Mouse (Mus musculus) urinary bladder, postnatal 36 days (tissue): ENCODE results near the gene Slc1a3.
A peak's percentile ranks its signal among the peaks of the same experiment; 100 is the strongest.

ENCODE experiments used
- DNase-seq, 2 experiments: peaks; one replicate each; pipeline ENCODE4 v3.0.0; 2022; ENCODE audit warnings: low spot score in 2 of 2, mixed read lengths in 1 of 2

The Slc1a3 gene

DNA sequence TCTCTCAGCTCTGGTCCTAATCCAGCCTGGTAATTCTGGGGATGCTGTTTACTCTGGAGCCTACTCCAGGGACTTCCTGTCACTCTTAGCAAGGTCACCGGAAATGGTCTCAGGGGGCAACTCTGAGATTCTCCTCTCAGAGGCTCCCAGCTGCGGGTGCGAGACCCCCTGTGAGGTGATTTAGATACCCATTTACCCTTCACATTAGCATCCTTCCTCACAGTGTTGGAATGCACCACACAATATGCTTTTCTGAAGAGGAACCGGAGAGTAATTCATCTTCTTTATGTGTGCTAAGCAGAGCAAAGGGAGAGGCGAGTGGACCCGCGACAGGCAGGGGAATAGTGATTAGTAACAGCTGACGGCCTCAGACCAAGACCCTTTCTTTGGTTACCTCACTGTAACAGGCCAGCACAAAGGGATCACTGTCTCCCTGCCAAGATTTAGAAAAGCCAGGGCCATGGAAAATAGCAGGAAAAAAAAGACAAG is 51.0 kb downstream of the Slc1a3 start:
- no peak for DNase-seq

DNA sequence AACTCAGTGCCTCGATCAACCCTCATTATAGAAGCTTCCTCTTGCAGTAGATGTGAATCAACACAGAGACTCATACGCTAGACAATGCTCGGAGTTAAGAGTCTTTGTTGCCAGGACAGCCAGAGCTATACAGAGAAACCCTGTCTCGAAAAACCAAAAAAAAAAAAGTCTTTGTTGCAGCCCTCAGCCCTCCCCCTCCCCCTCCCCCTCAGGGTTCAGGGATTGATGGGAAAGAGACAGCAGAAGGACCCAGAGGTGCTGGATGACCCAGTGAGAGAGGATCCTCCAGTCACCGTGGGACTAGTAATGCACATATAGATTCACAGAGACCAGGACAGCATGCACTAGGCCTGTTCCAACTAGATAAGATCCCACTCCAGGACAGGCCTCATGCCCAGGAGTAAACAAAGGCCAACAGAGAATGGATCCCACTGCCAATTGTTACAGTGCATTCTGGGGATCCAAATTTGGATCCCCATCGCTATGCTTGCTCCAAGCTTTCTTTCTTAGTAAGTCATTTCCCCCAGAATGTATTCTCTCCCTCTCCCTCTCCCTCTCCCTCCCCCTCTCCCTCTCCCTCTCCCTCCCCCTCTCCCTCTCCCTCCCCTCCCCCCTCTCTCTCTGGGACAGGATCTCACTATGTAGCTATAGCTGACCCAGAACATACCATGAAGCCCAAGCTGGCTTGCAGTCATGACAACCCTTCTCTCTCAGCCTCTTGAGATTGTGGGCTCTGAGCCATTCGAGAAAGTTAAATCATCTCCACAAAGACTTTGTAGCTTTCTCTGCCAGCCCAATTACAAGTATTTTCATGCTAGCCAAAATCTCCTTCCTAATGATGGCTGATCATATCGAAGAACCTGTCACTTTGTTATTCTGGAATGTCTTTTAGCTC is 52.2 kb downstream of the Slc1a3 start:
- no peak for DNase-seq

DNA sequence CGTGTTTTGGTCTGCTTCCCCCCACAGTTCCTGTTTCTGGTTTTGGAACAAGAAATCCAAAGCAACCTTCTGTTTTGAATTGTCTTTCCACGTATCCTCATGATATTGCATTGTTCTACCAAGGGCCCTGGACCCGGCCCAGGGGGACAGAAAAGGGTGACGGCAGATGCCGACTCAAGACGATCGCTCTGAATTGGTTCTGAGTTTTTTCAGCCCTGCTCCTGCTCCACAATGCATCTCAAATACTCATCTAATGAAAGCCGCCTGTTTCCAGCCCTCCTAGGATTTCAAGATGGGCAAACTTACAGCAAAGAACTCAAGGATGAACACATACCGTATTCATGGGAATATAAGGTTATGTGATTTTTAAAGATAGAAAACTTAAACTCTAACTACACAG is 55.3 kb downstream of the Slc1a3 start:
- DNase-seq, result no peak

DNA sequence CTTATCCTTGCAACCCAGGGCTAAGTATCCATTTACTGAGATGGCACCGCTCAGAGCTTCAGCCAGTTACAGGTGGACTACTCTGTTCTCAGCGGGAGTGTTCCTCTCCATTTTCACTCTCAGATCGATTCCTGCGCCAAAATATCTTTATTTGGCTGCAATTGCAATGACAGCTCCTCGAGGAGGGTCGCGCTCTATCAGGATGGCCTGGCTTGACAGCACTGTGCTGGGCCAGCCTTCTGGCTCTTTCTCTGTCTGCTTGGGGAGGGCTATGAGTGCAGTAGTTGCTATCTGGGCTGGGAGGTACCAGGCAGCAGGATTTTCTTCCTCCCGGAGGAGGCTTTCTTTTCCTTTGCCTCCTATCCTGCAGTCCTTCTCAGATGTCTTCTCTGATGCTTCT is 57.9 kb downstream of the Slc1a3 start:
- no peak for DNase-seq

DNA sequence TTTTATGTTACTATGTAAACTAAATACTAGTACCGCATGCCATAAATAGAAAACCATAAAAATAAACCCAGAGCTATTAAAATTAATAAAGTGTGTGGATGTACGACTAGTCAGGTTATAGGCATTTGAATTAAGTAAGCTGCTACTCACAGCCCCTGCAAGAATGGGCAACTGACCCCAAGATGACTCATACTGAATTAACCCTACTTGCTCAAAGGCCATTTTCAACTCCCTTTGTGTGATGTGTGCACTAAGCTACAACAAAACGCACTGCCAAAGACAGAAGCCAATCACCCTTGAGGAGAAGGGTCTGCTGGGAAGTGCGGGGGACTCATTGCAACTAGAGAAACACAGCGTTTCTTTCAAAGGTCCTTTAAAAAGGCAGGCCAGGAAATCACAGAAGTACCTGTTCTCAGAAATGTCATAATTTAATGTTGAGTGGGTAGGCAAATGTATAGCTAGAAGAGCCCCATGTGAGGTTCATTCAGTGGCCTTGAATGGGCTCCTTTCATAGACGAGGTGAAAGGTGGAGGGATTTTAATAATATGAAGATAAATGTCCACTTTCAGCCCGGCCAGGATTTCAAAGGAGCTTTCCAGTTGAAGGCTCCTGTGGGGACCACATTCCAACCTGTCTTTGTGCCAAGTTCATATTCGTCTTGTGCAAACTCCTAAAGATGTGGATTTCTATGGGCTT is 66.4 kb downstream of the Slc1a3 start:
- DNase-seq, result no peak

DNA sequence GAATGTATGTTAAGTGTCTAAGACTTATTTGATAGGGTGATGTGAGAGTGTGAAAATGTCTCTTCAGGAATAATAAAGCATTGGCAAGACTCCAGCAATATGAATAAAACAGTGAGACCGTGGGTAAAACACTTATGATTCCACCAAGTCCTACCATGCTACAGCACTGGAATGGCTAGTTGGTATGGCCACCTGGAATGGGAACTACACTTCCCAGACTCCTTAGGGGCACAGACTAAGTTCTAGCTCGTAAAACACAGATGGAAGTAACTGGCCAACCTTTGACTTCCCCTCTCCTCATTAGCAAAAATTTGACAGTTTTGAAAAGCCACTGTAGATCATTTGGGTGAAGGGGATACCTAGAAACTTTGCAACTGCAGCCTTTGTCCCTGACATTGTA is 70.7 kb downstream of the Slc1a3 start:
- no peak for DNase-seq

DNA sequence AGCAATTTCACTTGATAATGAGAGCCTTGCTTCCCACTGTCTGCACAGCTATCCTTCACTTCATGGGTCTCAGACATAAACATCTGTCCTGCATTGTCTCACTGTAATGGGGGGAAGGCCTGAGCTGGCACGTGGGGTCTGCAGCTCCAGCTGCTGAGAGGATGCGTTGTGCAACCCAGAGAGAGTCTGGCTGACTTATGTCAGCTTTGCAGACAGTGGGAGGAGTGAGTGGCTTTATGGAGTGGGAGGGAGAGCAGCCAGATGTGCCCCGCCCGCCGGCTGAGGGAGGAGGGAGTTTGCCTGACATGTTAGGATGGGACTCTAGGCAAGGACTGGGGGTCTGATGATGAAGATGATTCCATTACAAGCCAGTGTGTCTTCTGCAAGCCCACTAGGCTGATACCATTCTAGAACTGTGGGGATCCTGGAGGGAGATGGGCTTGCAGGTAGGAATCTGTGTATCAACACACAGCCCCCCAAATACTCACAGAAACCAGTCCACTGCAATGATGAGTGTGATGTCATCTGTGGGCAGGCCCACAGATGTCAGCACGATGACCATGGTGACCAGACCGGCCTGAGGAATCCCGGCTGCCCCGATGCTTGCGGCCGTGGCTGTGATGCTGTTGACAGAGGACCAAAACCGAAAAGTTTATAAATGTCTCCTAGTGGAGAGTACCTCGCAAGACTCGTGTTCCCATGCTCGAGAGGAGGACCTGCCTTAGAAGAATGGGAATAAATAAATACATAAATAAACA is 71.8 kb downstream of the Slc1a3 start:
- DNase-seq, result no peak

DNA sequence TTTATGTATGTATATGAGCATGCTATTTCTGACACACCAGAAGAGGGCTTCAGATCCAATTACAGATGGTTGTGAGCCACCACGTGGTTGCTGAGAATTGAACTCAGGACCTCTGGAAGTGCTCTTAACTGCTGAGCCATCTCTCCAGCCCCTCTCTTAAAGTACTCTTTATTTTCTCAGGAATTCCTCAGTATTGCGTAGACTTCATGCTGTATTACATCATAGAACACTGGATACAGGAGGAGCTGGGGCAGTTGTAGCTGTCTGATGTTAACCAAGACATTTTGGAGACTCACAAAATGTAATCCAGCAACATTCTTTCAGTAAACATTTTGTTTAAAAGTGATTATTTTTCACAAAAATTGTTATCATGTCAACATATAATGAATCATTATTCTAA is 73.3 kb downstream of the Slc1a3 start:
- no peak for DNase-seq

DNA sequence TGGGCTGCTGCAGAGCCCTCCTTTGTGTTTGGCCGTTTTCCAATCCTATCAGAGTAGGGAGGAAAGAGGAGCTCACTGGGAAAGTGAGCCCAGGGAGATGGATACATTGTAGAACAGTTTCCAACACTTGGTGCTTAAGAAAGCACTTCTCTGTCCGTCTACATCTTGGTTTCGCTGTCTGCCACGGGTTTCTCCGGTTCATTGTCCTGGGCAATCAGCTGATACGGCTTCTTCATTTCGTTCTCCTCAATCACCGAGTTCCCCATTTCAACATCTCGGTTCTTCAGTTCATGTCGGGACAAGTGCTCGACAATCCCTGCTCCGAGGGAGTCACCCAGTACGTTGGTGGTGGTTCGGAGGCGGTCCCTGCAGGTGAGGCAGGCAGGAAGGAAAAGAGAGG is 74.6 kb downstream of the Slc1a3 start:
- no peak for DNase-seq

DNA sequence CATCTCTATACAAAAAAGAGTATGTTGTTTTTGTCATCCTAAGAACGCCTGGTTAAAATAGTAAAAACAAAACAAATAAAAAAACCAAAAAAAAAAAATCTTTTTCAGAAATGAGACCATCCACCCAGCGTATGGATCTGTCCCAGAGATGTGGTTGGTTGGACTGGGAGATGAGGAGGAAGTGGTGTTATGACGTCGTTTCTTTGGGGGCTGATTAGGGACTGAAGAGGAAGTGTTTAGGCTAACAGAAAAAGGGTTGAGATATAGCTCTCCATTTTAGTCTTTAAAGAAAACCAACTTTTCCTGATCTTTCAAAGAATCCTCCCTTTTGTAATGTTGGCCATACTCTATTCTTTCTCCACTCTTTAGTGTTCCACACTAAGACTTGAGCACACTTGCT is 75.8 kb downstream of the Slc1a3 start:
- DNase-seq, result no peak

DNA sequence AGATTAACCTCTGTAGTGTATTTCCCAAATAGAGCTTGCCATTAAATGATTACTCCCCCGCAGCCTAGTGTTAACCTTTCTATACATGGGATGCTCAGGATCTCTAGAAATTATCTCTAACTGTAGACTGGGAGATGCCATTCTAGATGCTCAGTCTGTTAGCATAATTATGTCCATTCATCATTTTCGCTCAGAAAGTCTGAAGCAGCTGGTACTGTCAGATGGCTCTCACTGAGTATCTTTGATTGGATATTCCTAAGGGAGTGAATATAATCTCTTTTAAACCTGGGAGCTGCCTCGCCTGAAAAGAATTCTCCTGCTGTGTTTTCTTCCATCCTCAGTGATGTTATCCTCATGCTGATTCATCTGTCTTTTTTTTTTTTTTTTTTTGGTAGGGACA is 76.2 kb downstream of the Slc1a3 start:
- no peak for DNase-seq

DNA sequence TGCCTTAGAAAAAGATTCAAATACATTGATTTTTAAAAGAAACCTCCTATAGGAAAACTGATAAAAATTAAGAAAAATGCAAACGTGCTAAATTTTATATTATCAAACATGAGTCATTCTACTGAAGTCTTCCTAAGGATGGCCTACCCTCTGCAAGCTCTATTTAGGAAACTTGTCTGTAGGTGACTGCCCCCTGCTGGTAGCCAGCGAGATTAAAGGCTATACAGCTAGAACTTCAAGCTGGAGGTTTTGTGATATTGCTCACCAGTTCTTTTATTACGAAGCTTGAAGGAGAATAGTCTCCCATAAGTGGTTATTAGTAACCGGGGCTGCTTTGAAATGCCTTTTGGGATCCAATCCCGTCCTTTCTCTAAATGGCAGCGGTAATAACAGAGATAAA is 77.2 kb downstream of the Slc1a3 start:
- peak; percentile 15 to 40 for DNase-seq

DNA sequence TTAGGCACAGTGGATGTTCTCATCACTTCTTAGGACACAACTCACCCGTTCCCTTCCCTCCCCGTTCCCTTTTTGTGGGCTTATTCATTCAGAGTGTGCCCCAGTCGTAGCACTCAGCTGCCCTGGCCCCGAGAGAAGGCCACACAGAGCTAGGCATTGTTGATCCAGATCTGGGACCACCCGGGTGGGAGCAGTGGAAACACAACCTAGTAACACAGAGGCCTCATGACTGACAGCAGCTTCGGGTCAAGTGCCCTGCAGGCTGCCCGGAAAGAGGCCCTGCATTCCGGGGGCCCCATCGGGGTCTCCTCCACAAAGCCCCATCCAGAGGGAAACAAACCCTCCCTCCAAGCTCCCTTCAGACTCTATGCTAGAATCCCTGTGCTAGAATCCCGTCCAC is 78.2 kb downstream of the Slc1a3 start:
- DNase-seq, result no peak

DNA sequence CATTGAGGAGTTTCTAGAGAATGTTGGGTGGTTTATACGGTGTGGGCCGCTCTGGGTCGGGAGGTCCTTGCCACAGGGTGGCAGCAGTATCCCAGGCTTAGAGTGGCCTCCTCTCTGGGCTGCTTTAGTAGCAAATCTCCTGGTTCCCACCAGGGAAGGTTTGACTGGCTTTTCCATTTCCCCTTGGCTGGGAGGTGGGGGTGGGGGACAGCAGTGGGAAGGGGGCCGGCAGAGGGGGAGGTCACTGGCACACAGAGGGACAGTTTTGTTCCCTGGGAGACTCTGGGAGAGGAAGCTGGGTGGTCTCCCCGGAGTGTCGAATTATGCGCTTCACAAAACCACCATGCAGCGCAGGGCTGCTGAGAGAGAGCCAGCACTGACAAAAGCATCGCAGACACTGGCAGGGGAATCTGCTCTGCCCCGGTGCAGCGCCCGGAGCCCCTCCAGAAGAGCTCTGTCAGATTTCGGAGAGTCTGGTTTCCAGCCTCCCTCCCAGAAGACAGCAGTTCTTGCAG is 81.2 kb downstream of the Slc1a3 start:
- peak; percentile 63 to 70 for DNase-seq

DNA sequence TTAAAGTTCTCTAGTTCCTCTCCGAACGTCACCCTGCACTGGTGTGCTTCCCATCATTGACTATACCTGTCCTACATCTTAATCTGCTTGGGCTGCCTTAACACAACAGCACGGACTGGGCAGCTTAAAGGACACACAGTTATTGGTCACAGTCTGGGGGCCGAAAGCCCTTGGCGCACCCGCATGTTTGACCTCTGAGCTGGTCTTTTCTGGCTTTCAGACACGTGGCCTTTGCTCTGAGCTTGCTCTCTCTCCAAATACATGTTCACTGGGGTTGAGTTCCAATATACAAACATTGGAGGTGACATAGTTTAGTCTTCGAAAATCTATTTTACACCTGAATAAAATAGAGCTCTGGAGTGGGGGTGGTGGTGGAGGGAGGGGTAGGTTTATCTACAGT is 82.4 kb downstream of the Slc1a3 start:
- DNase-seq, result no peak

DNA sequence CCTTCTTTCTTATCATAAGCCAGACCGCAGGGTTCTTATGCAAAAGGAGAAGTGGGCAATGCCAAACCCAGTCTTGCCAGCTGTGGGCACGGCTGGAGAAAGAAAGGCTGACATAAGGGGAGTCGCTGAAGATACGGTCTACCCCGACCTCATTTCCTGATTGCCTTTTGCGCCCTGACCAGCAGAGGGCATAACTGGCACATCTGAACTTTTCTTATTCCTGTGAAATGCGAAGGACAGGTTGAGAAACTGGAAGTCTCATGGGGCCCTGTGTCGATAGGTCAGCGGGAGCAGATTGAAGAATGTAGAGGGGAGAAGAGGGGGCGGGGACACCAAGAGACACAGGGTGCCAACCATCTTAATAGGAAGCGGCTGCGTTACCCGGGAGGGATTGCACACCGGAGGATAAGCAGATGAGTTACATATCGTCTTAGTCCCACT is 83.4 kb downstream of the Slc1a3 start:
- DNase-seq, result peak; percentile 53 to 68

DNA sequence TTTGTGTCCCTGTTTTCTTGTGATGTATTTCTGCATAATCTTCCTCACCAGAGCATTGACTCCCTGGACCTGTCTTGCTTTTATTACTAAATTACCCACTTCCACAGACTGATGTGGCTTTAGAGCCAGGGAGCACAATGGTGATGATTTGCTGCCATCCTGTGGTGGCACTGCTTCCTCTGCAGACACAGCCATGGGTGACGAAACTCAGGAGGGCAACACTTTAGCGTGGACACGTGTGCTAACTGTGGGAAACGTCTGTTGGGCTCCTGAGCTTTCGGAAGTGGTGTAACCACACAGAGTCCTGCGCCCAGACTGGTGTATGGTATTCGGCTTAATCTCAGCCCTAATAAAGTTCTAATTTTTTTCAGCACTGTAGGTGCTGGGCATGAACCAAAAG is 85.2 kb downstream of the Slc1a3 start:
- peak in 1 of 2 experiments; percentile 28 for DNase-seq

DNA sequence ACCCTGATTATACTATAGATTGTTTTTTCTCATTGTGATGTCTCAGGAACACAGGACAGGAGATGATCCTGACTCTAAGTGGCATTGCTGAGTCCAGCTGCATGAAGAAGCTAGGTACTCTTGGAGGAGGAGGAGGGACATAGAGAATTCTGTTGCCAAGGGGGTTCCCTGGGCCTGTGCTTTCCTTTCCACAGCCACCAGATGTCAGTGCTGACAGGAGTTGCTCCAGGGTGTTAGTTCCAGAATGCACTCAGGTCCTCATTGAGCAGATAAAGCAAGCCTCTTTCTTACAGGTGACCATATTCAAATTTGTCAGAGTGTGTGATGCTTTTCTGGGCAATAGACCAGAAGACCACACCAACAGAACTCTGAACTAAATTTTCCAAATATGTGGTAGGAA is 86.7 kb downstream of the Slc1a3 start:
- DNase-seq, result no peak

DNA sequence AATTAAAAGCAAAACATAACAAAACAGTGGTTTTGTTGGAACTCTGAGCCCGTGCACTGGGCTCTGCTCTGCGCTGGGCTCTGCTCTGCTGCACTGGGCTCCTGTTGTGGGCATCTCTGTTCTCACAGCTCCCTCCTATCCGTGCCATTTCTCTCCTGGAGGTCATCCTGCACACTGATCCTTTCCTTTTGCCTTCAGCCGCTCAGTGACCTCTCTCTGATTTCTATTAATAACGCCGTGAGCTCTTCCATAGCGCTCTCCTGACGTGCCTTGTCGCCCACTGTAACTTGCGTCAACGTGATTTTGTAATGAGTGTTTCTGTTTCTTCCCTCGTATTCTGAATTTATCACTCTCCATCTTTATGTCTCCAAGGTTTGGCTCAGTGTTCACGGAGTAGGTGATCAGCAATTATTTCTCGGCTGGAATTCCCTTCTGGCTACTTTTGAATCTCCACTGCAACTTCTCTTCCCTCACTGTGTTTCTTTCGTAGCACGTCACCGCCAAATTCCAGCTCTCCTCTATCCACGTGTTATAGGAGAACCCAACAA is 91.0 kb downstream of the Slc1a3 start:
- no peak for DNase-seq

DNA sequence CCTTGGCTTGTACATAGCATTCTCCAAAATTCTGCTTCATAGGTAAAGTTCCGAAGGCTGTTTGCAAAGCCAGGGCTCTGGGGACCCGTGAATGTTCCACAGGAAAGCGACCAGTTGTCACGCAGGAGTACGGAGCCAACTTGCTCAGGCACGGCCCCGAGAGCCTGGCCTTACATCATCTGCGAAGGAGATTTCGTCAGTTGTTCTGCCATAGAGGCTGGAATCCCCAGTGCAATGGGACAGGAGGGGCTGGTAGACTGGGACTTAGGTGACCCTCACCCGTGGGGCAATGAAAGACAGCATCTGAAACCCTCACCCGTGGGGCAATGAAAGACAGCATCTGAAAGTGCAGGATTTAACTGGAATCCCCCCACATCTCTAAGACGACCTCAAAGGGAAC is 94.3 kb downstream of the Slc1a3 start:
- DNase-seq, result peak in 1 of 2 experiments; percentile 21

DNA sequence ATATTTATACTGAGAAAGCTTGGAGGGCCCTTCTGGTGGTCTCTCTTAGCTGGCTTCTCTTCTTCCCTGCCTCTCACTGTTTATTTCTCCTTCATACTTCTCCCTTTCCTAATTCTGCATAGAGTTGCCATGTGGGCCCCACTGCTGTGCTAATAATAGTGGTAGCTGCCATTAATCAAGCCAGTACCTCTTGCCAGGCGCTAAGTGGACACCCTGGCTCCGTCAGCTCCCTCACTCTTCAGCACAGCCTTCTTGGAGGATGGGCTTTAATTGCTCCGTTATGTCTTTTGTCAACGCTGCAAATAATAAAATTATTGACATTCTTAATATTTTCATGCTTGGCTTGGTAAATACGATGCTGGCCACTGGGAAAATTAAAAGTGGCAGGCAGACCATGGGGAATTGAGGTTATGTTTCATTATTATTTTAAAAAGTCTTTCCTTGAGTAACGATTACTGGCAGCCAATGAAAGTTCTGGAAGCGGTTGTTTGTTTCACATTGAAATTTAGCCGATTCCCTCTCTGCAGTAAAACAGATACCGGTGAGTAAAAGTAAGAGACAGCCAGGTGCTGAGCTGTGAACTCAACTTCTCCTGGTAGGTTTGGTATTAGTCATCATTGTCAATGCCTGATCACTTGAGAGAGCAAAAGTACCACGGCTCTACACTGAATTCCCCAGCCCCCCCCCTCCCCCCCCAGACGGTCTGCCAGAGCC is 94.9 kb downstream of the Slc1a3 start:
- no peak for DNase-seq
